Mouse (Mus musculus) MEL (cell line): Measurements from ENCODE around the gene Cdh16.

Experiments
- CHD1 ChIP-seq: IDR thresholded peaks from 2 replicates; pipeline ENCODE4 v1.6.1; 2012; ENCODE audit warnings: low read depth, mild to moderate bottlenecking, inconsistent platforms, low read length, improper control_type of control experiment
- CTCF ChIP-seq, 3 experiments: IDR thresholded peaks in 2 of 3; conservative IDR thresholded peaks in 1 of 3; 2 replicates each; pipeline ENCODE4 v1.5.1; 2011 to 2012; ENCODE audit warnings: low read length in 3 of 3, low read depth in 2 of 3, mild to moderate bottlenecking in 2 of 3, improper control_type of control experiment in 1 of 3, inconsistent platforms in 1 of 3, mixed read lengths in 1 of 3, moderate library complexity in 1 of 3; ENCODE audit not compliant: control insufficient read depth in 1 of 3, insufficient read depth in 1 of 3, poor library complexity in 1 of 3, severe bottlenecking in 1 of 3
- GATA1 ChIP-seq: IDR thresholded peaks from 2 replicates; pipeline ENCODE4 v1.6.1; 2011; ENCODE audit warnings: low read depth, low read length, improper control_type of control experiment
- HCFC1 ChIP-seq: IDR thresholded peaks from 2 replicates; pipeline ENCODE4 v1.6.1; 2012; ENCODE audit warnings: low read depth, mild to moderate bottlenecking, inconsistent platforms, low read length, improper control_type of control experiment, moderate library complexity
- JUND ChIP-seq: IDR thresholded peaks from 2 replicates; pipeline ENCODE4 v1.6.1; 2011; ENCODE audit warnings: low read depth, mild to moderate bottlenecking, improper control_type of control experiment, low read length
- MAZ ChIP-seq: IDR thresholded peaks from 2 replicates; pipeline ENCODE4 v1.6.1; 2012; ENCODE audit warnings: low read depth, mild to moderate bottlenecking, inconsistent platforms, low read length, improper control_type of control experiment
- NELFE ChIP-seq: IDR thresholded peaks from 2 replicates; pipeline ENCODE4 v1.6.1; 2011; ENCODE audit warnings: low read depth, low read length, improper control_type of control experiment
- POLR2A ChIP-seq, 2 experiments: IDR thresholded peaks; 2 replicates each; pipeline ENCODE4 v1.6.1; 2011 to 2012; ENCODE audit warnings: low read length in 2 of 2, mild to moderate bottlenecking in 2 of 2, control low read depth in 1 of 2, improper control_type of control experiment in 1 of 2, low read depth in 1 of 2, moderate library complexity in 1 of 2; ENCODE audit not compliant: control insufficient read depth in 1 of 2, insufficient read depth in 1 of 2, poor library complexity in 1 of 2
- POLR2AphosphoS2 ChIP-seq: IDR thresholded peaks from 2 replicates; pipeline ENCODE4 v1.6.1; 2011; ENCODE audit warnings: low read length, improper control_type of control experiment
- POLR2AphosphoS5 ChIP-seq: IDR thresholded peaks from 2 replicates; pipeline ENCODE4 v1.6.1; 2012; ENCODE audit warnings: low read depth, borderline replicate concordance, mild to moderate bottlenecking, inconsistent platforms, low read length, moderate library complexity, mixed read lengths
- TBP ChIP-seq: IDR thresholded peaks from 2 replicates; pipeline ENCODE4 v1.8.0; 2011; ENCODE audit warnings: low read depth, low read length, improper control_type of control experiment
- UBTF ChIP-seq: IDR thresholded peaks from 2 replicates; pipeline ENCODE4 v1.6.1; 2012; ENCODE audit warnings: low read depth, mild to moderate bottlenecking, inconsistent platforms, low read length, improper control_type of control experiment, moderate library complexity, borderline replicate concordance; ENCODE audit not compliant: insufficient read depth
- ZC3H11A ChIP-seq: IDR thresholded peaks from 2 replicates; pipeline ENCODE4 v1.6.1; 2012; ENCODE audit warnings: low read depth, mild to moderate bottlenecking, inconsistent platforms, low read length, improper control_type of control experiment
- ZNF384 ChIP-seq: IDR thresholded peaks from 2 replicates; pipeline ENCODE4 v1.6.1; 2012; ENCODE audit warnings: low read depth, mild to moderate bottlenecking, inconsistent platforms, low read length, improper control_type of control experiment

DNA sequence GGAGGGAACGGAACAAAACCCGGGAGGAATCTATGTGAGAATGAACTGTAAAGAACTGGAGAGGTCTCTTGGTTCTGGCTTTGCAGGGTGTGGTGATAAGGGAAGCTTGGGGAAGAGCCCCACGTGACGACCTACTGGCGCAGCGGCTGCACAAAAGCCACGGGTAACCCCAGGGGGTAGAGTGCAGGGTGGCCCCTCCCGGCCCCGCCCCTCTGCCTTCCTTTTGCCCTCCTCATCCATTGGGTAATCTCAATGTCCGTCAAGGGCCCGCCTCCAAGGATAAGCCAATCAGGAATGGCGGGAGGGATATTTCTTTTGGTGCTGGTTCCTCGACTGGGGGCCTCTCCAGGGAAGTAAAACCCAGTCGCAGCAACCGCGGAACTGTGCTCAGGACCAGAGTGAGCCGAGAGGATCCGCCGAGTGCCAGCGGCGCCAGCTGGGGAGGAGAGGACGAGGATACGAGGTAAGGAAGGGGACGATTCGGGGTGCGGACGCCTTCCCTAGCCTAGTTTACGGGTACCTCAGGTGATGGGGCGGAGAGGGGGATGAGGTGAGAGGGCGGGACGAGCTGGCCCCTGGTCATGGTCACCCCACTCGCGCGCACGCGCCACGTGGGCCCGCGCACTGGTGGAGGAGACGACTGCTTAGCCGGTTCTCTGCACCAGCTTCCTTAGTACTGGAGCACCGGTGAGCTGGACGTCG, 32.9 kb downstream of the Cdh16 start, which contains the start of gene Pdp2:
- TF ChIP-seq CTCF (IDR thresholded peaks at IDR 0.05 in 2 of 3, conservative IDR thresholded peaks at IDR 0.05 in 1 of 3; ENCODE audit: control insufficient read depth in 1 of 3, insufficient read depth in 1 of 3, low read depth in 2 of 3, low read length in 3 of 3, poor library complexity in 1 of 3, severe bottlenecking in 1 of 3) (no peak), POLR2A (IDR thresholded peaks at IDR 0.05; ENCODE audit: control insufficient read depth in 1 of 2, insufficient read depth in 1 of 2, low read depth in 1 of 2, low read length in 2 of 2, poor library complexity in 1 of 2) (peak; percentile 62 to 93; a peak in 3 of 4 replicates), POLR2AphosphoS5 (no peak), NELFE (peak; percentile 88), ZNF384 (0 out of 2 replicates have a peak, but pooled peaks have one; percentile 4), POLR2AphosphoS2 (peak; percentile 92), JUND (no peak), UBTF (no peak), CHD1 (no peak), MAZ (peak; percentile 95), HCFC1 (peak; percentile 78), ZC3H11A (no peak), TBP (peak; percentile 90), GATA1 (peak; percentile 67)
